Mouse (Mus musculus) heart, postnatal 4 days (tissue): ENCODE data around the gene Zfp53. TPM values are rescaled to one million over a fixed set of nuclear protein-coding genes. Genes with fewer than 3 reads are reported as not detected.
"Not testable (repeated sequence)": the region's sequence is repeated elsewhere in the genome, so short reads cannot be mapped to it uniquely, and the experiment has no call there.

Experiments used
- DNase-seq: peaks from one replicate; pipeline ENCODE4 v3.0.0; 2021
- total RNA-seq, 2 experiments: library from RNA; stranded (reverse); gene quantifications; 2 replicates each; pipeline ENCODE4 v1.2.3; 2021

Gene Zfp53
- total RNA-seq: 1 to 10 TPM; 2.6 to 3.0 TPM

GRCm38 (mm10) chr17:21488760-21489499 is at the start of gene Zfp53:
Gene Zfp53, plus strand, starts transcription at chr17:21488998.
- DNase-seq: peak; percentile 88

- DNase-seq: peak; percentile 79
These were observed 39.1 kb upstream of the Zfp53 start for GRCm38 (mm10) chr17:21449669-21450068.

GRCm38 (mm10) chr17:21450138-21450704 is 38.6 kb upstream of the Zfp53 start, which contains the start of gene Zfp51:
Gene Zfp51, plus strand, starts transcription at chr17:21450374.
- DNase-seq: peak; percentile 95

GRCm38 (mm10) chr17:21463550-21463949 is 25.2 kb upstream of the Zfp53 start:
- DNase-seq: no peak

GRCm38 (mm10) chr17:21472032-21472652 is 16.7 kb upstream of the Zfp53 start:
- no peak for DNase-seq

GRCm38 (mm10) chr17:21472653-21473307 is 16.0 kb upstream of the Zfp53 start:
- DNase-seq: no peak

GRCm38 (mm10) chr17:21473362-21474190 is 15.2 kb upstream of the Zfp53 start:
- DNase-seq: no peak

- DNase-seq: not testable (repeated sequence)
These were observed 14.1 kb upstream of the Zfp53 start for GRCm38 (mm10) chr17:21474729-21475128.

- DNase-seq: not testable (repeated sequence)
These were observed 13.5 kb upstream of the Zfp53 start for GRCm38 (mm10) chr17:21475290-21475689.

- not testable (repeated sequence) for DNase-seq
These were observed 12.4 kb upstream of the Zfp53 start for GRCm38 (mm10) chr17:21476351-21476750.

- not testable (repeated sequence) for DNase-seq
These were observed 10.6 kb upstream of the Zfp53 start for GRCm38 (mm10) chr17:21478103-21478777.

- no peak for DNase-seq
These were observed 753 bp downstream of the Zfp53 start for GRCm38 (mm10) chr17:21489500-21490001.

GRCm38 (mm10) chr17:21501365-21501764 is 12.6 kb downstream of the Zfp53 start:
- DNase-seq: no peak

GRCm38 (mm10) chr17:21504524-21504923 is 15.7 kb downstream of the Zfp53 start:
- no peak for DNase-seq

GRCm38 (mm10) chr17:21506258-21506657 is 17.5 kb downstream of the Zfp53 start:
- no peak for DNase-seq

- DNase-seq: no peak
These were observed 21.0 kb downstream of the Zfp53 start for GRCm38 (mm10) chr17:21509756-21510155.

- DNase-seq: peak; percentile 74
These were observed 26.8 kb downstream of the Zfp53 start for GRCm38 (mm10) chr17:21515403-21516105.

- peak; percentile 77 for DNase-seq
These were observed 27.7 kb downstream of the Zfp53 start for GRCm38 (mm10) chr17:21516201-21517129.

GRCm38 (mm10) chr17:21517130-21517671 is 28.4 kb downstream of the Zfp53 start:
- DNase-seq: no peak
